Mouse (Mus musculus) embryonic fibroblast, embryonic 13.5 days (primary cell): ENCODE data around the gene Atxn7l1.

Experiments
- CTCF ChIP-seq: IDR thresholded peaks from 2 replicates; pipeline ENCODE4 v1.5.1; 2011; ENCODE audit warnings: mild to moderate bottlenecking, control low read depth, low read length, moderate library complexity, borderline replicate concordance; ENCODE audit not compliant: insufficient read depth
- POLR2A ChIP-seq: IDR thresholded peaks from 2 replicates; pipeline ENCODE4 v1.6.1; 2011; ENCODE audit warnings: low read depth, mild to moderate bottlenecking, control low read depth, low read length, moderate library complexity

DNA sequence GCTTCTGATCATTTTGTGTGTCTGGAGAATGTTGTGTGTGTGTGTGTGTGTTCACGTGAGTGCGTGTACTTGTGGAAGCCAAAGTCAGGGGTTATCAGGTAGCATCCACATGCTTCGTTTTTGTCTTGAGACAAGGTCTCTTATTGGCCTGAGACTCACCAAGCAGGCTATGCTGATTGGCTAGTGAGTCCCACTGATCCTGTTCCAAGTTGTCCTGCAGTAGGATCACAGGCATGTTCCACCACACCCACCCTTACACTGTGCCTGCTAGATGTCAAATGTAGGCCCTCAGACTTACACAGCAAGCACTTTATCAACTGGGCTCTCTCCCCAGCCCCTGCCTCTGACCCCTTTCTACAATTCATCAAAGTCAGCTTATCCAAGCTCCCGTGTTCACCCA is 187.9 kb downstream of the Atxn7l1 start:
- TF ChIP-seq CTCF (no peak), POLR2A (no peak)
